Mouse (Mus musculus) heart, postnatal 0 days (tissue): ENCODE data around the gene Igf1r.

Source experiments
- CTCF ChIP-seq: IDR thresholded peaks from 2 replicates; pipeline ENCODE4 v1.5.1; 2016; ENCODE audit warnings: antibody characterized with exemption, control low read depth, low read depth
- EP300 ChIP-seq: IDR thresholded peaks from 2 replicates; pipeline ENCODE4 v1.6.1; 2016; ENCODE audit warnings: antibody characterized with exemption, low read depth

GRCm38 (mm10) chr7:68224006-68224405 is 271.4 kb downstream of the Igf1r start:
- TF ChIP-seq EP300 (no peak), CTCF (no peak)
